Mouse (Mus musculus) intestine, embryonic 15.5 days (tissue): ENCODE results near the gene Dhrs3. TPM values are rescaled to one million over a fixed set of nuclear protein-coding genes. Genes with fewer than 3 reads are reported as not detected.

ENCODE experiments used
- ATAC-seq: fragments of 200-750 bp; cut with Nextera tagmentation; 2 replicates; pipeline ENCODE4 v1.8.0; 2017; ENCODE audit warnings: moderate TSS enrichment, moderate library complexity
- H3K27ac ChIP-seq: fragments of 300-500 bp; sonication (generic); 2 replicates; pipeline ENCODE4 v1.5.1; 2015; ENCODE audit warnings: mild to moderate bottlenecking, inconsistent platforms
- H3K27me3 ChIP-seq: fragments of 300-500 bp; sonication (generic); replicated peaks from 2 replicates; pipeline ENCODE4 v1.6.1; 2015; ENCODE audit warnings: inconsistent platforms
- H3K36me3 ChIP-seq: fragments of 300-500 bp; sonication (generic); 2 replicates; pipeline ENCODE4 v1.6.1; 2015; ENCODE audit warnings: inconsistent platforms
- H3K4me1 ChIP-seq: fragments of 300-500 bp; sonication (generic); replicated peaks from 2 replicates; pipeline ENCODE4 v1.6.1; 2015; ENCODE audit warnings: inconsistent platforms
- H3K4me2 ChIP-seq: fragments of 300-500 bp; sonication (generic); replicated peaks from 2 replicates; pipeline ENCODE4 v1.6.1; 2015; ENCODE audit warnings: mild to moderate bottlenecking, inconsistent platforms
- H3K4me3 ChIP-seq: fragments of 300-500 bp; sonication (generic); replicated peaks from 2 replicates; pipeline ENCODE4 v1.5.1; 2015; ENCODE audit warnings: inconsistent platforms
- H3K9ac ChIP-seq: fragments of 300-500 bp; sonication (generic); 2 replicates; pipeline ENCODE4 v1.6.1; 2015; ENCODE audit warnings: inconsistent platforms
- H3K9me3 ChIP-seq: fragments of 300-500 bp; sonication (generic); 2 replicates; pipeline ENCODE4 v1.6.1; 2016; ENCODE audit warnings: inconsistent platforms
- WGBS: fragments of 180-500 bp; shearing (Covaris S2); methylation state at CpG from one replicate; pipeline ENCODE4 v1.1.7; 2015; 5-methylcytosine and 5-hydroxymethylcytosine counted together
- polyA plus RNA-seq: library from polyadenylated mRNA; unstranded; fragments of >200 nt; fragmentation: Nextera tagmentation; extraction: Ambion mirVana; gene quantifications from 2 replicates; pipeline ENCODE4 v1.2.1, GENCODE M21; 2015

Gene Dhrs3
- polyA plus RNA-seq, 1 experiment from 2014 or later, result 115 TPM

- Histone ChIP-seq H3K9me3 (no peaks in the 10 kb centered on the region), H3K4me2 (no peak overlapping the region), H3K36me3 (0 out of 2 replicates have a peak, but pooled peaks cover 3% of the 10 kb centered on the region), H3K27ac (no peak overlapping the region), H3K27me3 (no peaks in the 10 kb centered on the region), H3K4me1 (peaks cover 6% of the 10 kb centered on the region; the same call in 1 of the 2 replicates), H3K9ac (no peak overlapping the region), H3K4me3 (no peak overlapping the region)
- WGBS, result 77% methylated on average over 2 of the region's 2 CpGs
- no peak for ATAC-seq
Observed at GRCm38 (mm10) chr4:144965255-144965654, 72.6 kb downstream of the Dhrs3 start.

- no peaks in the 10 kb centered on the region for H3K27me3 ChIP-seq
- no peak overlapping the region for H3K4me3 ChIP-seq
- WGBS, result 87% methylated on average over 3 of the region's 3 CpGs
- peaks cover 7% of the 10 kb centered on the region; the same call in 1 of the 2 replicates for H3K4me1 ChIP-seq
- no peak overlapping the region for H3K4me2 ChIP-seq
- 0 out of 2 replicates have a peak, but pooled peaks cover 3% of the 10 kb centered on the region for H3K36me3 ChIP-seq
- H3K9ac ChIP-seq, result no peak overlapping the region
- no peak overlapping the region for H3K27ac ChIP-seq
- no peaks in the 10 kb centered on the region for H3K9me3 ChIP-seq
- no peak for ATAC-seq
Observed at GRCm38 (mm10) chr4:144968371-144968770, 75.7 kb downstream of the Dhrs3 start.

- no peaks in the 10 kb centered on the region for H3K27me3 ChIP-seq
- H3K4me3 ChIP-seq, result no peak overlapping the region
- H3K36me3 ChIP-seq, result peaks cover 3% of the 10 kb centered on the region; the same call in 1 of the 2 replicates
- peaks cover 7% of the 10 kb centered on the region; the same call in 1 of the 2 replicates for H3K4me1 ChIP-seq
- no peak overlapping the region for H3K27ac ChIP-seq
- 42% methylated on average over 6 of the region's 6 CpGs for WGBS
- no peaks in the 10 kb centered on the region for H3K9me3 ChIP-seq
- H3K4me2 ChIP-seq, result no peak overlapping the region
- no peak for ATAC-seq
- H3K9ac ChIP-seq, result no peak overlapping the region
Observed at GRCm38 (mm10) chr4:144969030-144969429, 76.4 kb downstream of the Dhrs3 start.

- H3K9me3 ChIP-seq, result no peaks in the 10 kb centered on the region
- peaks cover 6% of the 10 kb centered on the region; the same call in 1 of the 2 replicates for H3K36me3 ChIP-seq
- no peaks in the 10 kb centered on the region for H3K27me3 ChIP-seq
- H3K9ac ChIP-seq, result no peak overlapping the region
- WGBS, result 73% methylated on average over 2 of the region's 2 CpGs
- H3K27ac ChIP-seq, result no peak overlapping the region
- peaks cover 10% of the 10 kb centered on the region; the same call in 1 of the 2 replicates for H3K4me1 ChIP-seq
- no peak overlapping the region for H3K4me3 ChIP-seq
- no peak overlapping the region for H3K4me2 ChIP-seq
- ATAC-seq, result no peak
Observed at GRCm38 (mm10) chr4:144971048-144971447, 78.4 kb downstream of the Dhrs3 start.

- H3K36me3 ChIP-seq, result peaks cover 6% of the 10 kb centered on the region; the same call in 1 of the 2 replicates
- peak; percentile 75 for ATAC-seq
- H3K4me3 ChIP-seq, result no peak overlapping the region
- no peak overlapping the region for H3K4me2 ChIP-seq
- no peaks in the 10 kb centered on the region for H3K27me3 ChIP-seq
- no peak overlapping the region for H3K9ac ChIP-seq
- H3K4me1 ChIP-seq, result peaks cover 10% of the 10 kb centered on the region; the same call in 1 of the 2 replicates
- WGBS, result 72% methylated on average over 6 of the region's 6 CpGs
- no peak overlapping the region for H3K27ac ChIP-seq
- H3K9me3 ChIP-seq, result no peaks in the 10 kb centered on the region
Observed at GRCm38 (mm10) chr4:144972948-144973720, 80.5 kb downstream of the Dhrs3 start.

GRCm38 (mm10) chr4:144974458-144974857 is 81.8 kb downstream of the Dhrs3 start:
- peaks cover 6% of the 10 kb centered on the region; the same call in 1 of the 2 replicates for H3K36me3 ChIP-seq
- 73% methylated on average over 3 of the region's 3 CpGs for WGBS
- H3K9ac ChIP-seq, result no peak overlapping the region
- no peak overlapping the region for H3K4me2 ChIP-seq
- ATAC-seq, result no peak
- peaks cover 10% of the 10 kb centered on the region; the same call in 1 of the 2 replicates for H3K4me1 ChIP-seq
- H3K27ac ChIP-seq, result no peak overlapping the region
- H3K4me3 ChIP-seq, result no peak overlapping the region
- H3K27me3 ChIP-seq, result no peaks in the 10 kb centered on the region
- H3K9me3 ChIP-seq, result no peaks in the 10 kb centered on the region

GRCm38 (mm10) chr4:144975505-144975904 is 82.9 kb downstream of the Dhrs3 start:
- no peak overlapping the region for H3K4me3 ChIP-seq
- H3K4me2 ChIP-seq, result no peak overlapping the region
- no peak overlapping the region for H3K27ac ChIP-seq
- H3K9ac ChIP-seq, result no peak overlapping the region
- peaks cover 10% of the 10 kb centered on the region; the same call in 1 of the 2 replicates for H3K4me1 ChIP-seq
- ATAC-seq, result no peak
- H3K27me3 ChIP-seq, result no peaks in the 10 kb centered on the region
- H3K36me3 ChIP-seq, result peaks cover 3% of the 10 kb centered on the region; the same call in 1 of the 2 replicates
- H3K9me3 ChIP-seq, result no peaks in the 10 kb centered on the region
- WGBS, result 69% methylated on average over 2 of the region's 2 CpGs

GRCm38 (mm10) chr4:144977057-144977456 is 84.4 kb downstream of the Dhrs3 start:
- Histone ChIP-seq H3K27me3 (no peaks in the 10 kb centered on the region), H3K9ac (no peak overlapping the region), H3K27ac (no peak overlapping the region), H3K4me3 (no peak overlapping the region), H3K4me1 (peaks cover 10% of the 10 kb centered on the region; the same call in 1 of the 2 replicates), H3K36me3 (peaks cover 3% of the 10 kb centered on the region; the same call in 1 of the 2 replicates), H3K9me3 (no peaks in the 10 kb centered on the region), H3K4me2 (no peak overlapping the region)
- ATAC-seq, result no peak
- 74% methylated on average over 1 of the region's 1 CpGs for WGBS

Other genes with a start within 250 kb of the Dhrs3 start
- not detected in 2 replicates for gene Gm436, start 206.5 kb upstream of the Dhrs3 start, polyA plus RNA-seq
- gene Gm13178, start 171.4 kb upstream of the Dhrs3 start, polyA plus RNA-seq, result not detected in 2 replicates
- gene Gm438, start 106.2 kb upstream of the Dhrs3 start, polyA plus RNA-seq, result 0.10 TPM in 1 of 2 replicates, not detected in the other